Mouse (Mus musculus): ENCODE measurements around the gene Dgki.

DNA sequence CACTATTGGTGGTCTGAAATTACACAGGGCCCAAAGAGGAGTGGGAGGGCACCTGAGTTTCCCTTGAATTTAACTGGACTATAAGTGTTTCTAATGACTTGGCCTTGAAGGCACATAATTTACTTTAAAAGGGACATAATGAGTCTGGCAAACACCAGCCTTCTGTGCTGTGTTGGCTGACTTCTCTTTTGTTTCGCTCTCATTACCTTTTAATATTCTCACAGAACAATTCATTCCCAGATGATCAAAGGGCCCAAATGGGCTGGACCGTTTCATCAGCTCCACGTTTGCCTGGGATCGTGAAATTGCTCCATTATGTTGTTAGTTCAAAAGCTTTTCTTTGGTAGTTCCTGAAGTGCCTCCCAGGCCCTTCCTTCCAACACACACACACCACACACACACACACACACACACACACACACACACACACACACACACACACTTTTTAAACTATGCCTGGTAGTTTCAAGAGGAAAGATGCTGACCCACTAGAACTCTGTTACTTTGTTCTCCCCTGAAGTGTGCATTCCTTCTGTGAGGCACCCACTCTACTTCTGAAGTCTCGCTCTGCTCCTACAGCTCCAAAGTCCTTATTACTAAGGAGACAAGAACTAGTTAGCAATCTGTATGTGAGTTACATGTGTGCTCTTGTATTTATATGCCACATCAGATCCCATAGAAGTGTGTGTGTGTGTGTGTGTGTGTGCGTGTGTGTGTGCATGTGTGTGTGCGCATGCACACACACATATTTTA, 491.5 kb downstream of the Dgki start:
- TF ChIP-seq POLR2A (IDR thresholded peaks at IDR 0.05; ENCODE audit: insufficient read depth, low read depth, low read length) (no peak), CTCF (IDR thresholded peaks at IDR 0.05; ENCODE audit: insufficient read depth, low read depth, low read length) (no peak)
